Mouse (Mus musculus): ENCODE data around the gene Cldnd2. TPM values are rescaled to one million over a fixed set of nuclear protein-coding genes. Genes with fewer than 3 reads are reported as not detected.
"Not testable (repeated sequence)": the region's sequence is repeated elsewhere in the genome, so short reads cannot be mapped to it uniquely, and the experiment has no call there.

Gene Cldnd2
- not detected in 2 replicates for polyA plus RNA-seq (2016; fragmentation: Nextera tagmentation; extraction: Ambion mirVana)

DNA sequence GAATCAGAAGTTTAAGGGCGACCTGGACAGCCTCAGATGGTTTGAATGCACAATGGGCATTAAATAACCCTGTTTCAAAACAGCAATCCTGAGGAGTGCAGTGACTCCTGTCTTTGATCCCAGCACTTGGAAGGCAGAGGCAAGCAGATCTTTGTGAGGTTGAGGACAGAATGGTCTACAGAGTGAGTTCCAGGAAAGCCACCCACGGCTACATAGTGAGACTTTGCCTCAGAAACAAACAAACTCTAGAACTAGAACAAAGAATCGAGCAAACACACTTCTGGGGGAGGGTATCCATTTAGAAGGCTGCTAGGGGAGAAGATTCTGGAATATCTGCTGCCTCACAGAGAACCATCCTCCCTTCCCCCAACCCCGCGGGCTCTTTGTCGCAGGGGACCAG, at the start of gene Cldnd2:
TSS of gene Cldnd2 (plus strand) at position 301 of the 400 bp plus-strand sequence.
- Histone ChIP-seq H3K4me3 (no peak within 1 kb of the TSS), H3K9me3 (replicated peaks) (no peaks in the 10 kb centered on the region)

DNA sequence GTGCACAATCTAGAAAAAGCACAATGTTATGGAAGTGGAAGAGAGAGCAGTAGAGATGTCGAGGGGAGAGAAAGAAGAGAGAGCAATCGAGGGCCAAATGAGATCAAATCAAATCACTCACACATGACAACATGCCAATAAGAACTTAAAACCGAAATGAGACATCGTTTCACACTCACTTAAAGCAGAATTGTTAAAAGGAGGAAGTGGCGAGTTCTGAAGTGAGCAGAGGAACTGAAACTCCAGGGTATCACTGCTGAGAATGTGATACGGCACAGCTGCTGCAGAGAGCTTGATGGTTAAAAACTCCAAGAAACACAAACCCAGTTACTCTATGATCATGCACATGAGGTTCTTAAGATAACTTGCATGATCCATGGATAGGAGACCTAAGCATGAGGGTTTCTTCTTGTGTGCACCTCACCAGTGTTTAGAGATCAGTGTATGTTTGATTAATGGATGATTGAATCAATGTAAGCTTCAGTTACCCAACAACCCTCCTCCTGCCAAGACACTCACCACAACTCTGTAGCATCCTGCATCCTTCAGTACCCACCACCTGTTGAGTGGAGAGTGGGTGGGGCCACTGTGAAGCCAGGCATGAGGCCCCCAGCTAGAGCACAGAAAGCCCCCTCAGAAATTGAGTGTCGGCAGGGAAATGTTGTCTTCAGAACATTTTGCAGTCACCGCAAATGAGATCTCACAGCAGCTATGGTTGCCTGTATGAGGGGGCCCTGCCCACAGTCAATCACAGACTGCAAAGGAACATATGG, 48.0 kb upstream of the Cldnd2 start:
- H3K9me3 ChIP-seq (replicated peaks) = no peaks in the 10 kb centered on the region
- no peak overlapping the region for H3K27ac ChIP-seq
- no peaks in the 10 kb centered on the region for H3K27me3 ChIP-seq (ENCODE audit: low read depth, poor library complexity, severe bottlenecking)
- WGBS = 86% methylated on average over 8 of the region's 8 CpGs
- no peaks in the 10 kb centered on the region for H3K4me1 ChIP-seq
- no peaks in the 10 kb centered on the region for H3K36me3 ChIP-seq
- no peak overlapping the region for H3K4me3 ChIP-seq
- DNase-seq (ENCODE audit: low spot score) = no peak

More for the DNA sequence above, at the start of gene Cldnd2:
- no peaks in the 10 kb centered on the region for H3K27me3 ChIP-seq (ENCODE audit: low read depth, poor library complexity, severe bottlenecking)
- 85% methylated on average over 6 of the region's 6 CpGs for WGBS
- no peak for DNase-seq (ENCODE audit: low spot score)
- no peaks in the 10 kb centered on the region for H3K36me3 ChIP-seq
- no peak within 1 kb of the TSS for H3K27ac ChIP-seq
- peaks cover 16% of the 10 kb centered on the region for H3K4me1 ChIP-seq

DNA sequence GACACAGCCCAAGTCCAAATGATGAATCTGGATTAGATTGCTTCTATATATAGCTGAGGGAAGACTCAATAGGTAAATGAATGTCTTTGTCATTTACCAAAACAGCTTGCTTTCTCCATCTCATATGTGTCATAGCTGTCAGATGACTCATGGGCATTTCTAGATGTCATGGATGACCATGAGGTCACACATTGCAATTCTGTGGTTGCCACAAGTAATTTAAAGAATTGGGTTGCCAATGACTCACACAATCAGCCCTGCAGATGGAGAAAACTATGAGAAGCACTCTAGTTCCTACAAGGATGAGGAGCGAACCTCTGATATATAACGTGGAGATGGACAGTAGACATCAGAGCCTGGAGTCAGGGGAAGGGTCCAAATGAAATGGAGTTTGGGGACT, 41.1 kb upstream of the Cldnd2 start:
- 91% methylated on average over 2 of the region's 2 CpGs for WGBS

DNA sequence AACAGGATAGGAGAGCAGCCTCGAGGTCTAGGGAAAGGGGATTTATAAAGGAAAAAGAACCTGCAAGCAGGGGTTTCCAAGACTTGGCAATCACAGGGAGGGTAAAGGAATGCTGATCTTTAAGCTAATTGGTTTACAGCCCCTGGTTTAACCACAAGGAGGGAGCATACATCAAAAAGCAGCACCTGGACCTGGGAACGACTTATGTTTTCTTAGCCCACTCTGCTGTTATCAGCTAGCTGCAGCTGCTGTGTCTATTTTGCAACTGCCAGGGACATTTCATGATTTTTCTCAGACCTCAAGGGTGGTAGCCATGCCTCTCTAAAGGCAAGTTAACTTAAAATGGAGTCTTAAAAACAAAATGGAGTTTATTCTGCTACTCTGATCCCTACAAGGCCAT, 37.9 kb upstream of the Cldnd2 start:
- Histone ChIP-seq H3K4me3 (no peak overlapping the region), H3K36me3 (no peaks in the 10 kb centered on the region), H3K27ac (no peak overlapping the region), H3K4me1 (no peaks in the 10 kb centered on the region), H3K27me3 (ENCODE audit: low read depth, poor library complexity, severe bottlenecking) (no peaks in the 10 kb centered on the region), H3K9me3 (replicated peaks) (no peaks in the 10 kb centered on the region)
- WGBS = 39% methylated on average over 2 of the region's 2 CpGs
- no peak for DNase-seq (ENCODE audit: low spot score)

More for the DNA sequence above, 41.1 kb upstream of the Cldnd2 start:
- Histone ChIP-seq H3K4me3 (no peak overlapping the region), H3K27me3 (ENCODE audit: low read depth, poor library complexity, severe bottlenecking) (no peaks in the 10 kb centered on the region), H3K36me3 (no peaks in the 10 kb centered on the region), H3K4me1 (no peaks in the 10 kb centered on the region), H3K27ac (no peak overlapping the region), H3K9me3 (replicated peaks) (no peaks in the 10 kb centered on the region)
- no peak for DNase-seq (ENCODE audit: low spot score)

DNA sequence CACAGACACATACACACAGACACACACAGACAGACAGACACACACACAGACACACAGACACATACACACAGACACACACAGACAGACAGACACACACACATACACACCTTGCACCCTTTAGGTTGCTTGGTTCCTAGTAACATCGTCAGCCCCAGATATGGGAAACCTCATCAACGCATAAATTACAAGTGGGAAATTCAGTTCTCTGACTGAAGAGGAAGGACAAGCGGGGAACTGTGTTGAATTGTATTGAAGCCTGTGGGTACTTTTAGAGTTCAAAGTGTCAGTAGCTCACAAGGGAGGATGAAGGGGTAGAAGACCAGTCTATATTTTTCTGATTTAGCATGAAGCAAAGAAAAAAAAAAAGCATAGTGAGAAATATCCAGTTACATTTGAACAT, 33.0 kb upstream of the Cldnd2 start:
- 89% methylated on average over 3 of the region's 3 CpGs for WGBS
- H3K4me1 ChIP-seq = peaks cover 6% of the 10 kb centered on the region
- H3K27ac ChIP-seq = no peak overlapping the region
- no peaks in the 10 kb centered on the region for H3K9me3 ChIP-seq (replicated peaks)
- DNase-seq (ENCODE audit: low spot score) = no peak
- no peak overlapping the region for H3K4me3 ChIP-seq
- no peaks in the 10 kb centered on the region for H3K27me3 ChIP-seq (ENCODE audit: low read depth, poor library complexity, severe bottlenecking)
- no peaks in the 10 kb centered on the region for H3K36me3 ChIP-seq

DNA sequence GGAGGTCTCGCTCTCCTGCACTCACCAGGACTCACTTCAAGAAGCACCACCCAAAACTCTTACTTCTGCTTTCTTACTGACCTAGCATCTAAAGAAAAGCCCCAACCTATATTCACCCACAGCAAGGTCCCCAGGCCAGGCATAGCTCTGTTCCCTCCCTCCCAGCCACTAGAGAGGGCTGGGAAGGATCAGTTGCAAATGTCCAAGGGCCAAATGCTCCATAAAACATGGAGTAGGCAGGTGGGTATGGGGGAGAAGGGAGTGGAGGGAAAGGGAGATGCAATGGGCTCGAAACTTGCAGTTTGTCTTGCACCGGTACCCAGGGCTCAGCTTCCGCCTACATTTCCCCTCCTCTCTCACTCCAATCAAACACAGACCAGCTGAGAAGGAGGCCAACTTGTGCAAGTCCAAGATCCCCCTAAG, 32.4 kb upstream of the Cldnd2 start, which contains the start of gene Siglecg:
TSS of gene Siglecg (plus strand) at position 74 of the 423 bp plus-strand sequence.
- Histone ChIP-seq H3K27me3 (ENCODE audit: low read depth, poor library complexity, severe bottlenecking) (no peaks in the 10 kb centered on the region), H3K4me3 (no peak within 1 kb of the TSS), H3K36me3 (no peaks in the 10 kb centered on the region), H3K27ac (no peak within 1 kb of the TSS), H3K9me3 (replicated peaks) (no peaks in the 10 kb centered on the region), H3K4me1 (peaks cover 6% of the 10 kb centered on the region)
- DNase-seq (ENCODE audit: low spot score) = no peak
- WGBS = 81% methylated on average over 4 of the region's 4 CpGs

DNA sequence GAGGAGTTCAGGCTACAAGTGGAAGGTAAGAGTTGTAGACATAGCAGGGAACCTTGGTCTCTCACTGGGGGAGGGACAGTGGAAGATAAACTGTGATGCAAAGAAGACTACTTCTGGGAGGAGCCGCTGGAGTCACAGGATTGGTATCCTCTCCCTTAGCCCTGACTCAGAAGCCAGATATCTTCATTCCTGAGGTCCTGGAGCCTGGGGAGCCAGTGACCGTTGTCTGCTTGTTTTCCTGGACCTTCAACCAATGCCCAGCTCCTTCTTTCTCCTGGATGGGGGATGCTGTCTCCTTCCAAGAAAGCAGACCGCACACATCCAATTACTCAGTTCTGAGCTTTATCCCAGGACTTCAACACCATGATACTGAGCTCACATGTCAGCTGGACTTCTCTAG, 31.5 kb upstream of the Cldnd2 start:
- Histone ChIP-seq H3K9me3 (replicated peaks) (no peaks in the 10 kb centered on the region), H3K4me3 (no peak overlapping the region), H3K27me3 (ENCODE audit: low read depth, poor library complexity, severe bottlenecking) (no peaks in the 10 kb centered on the region), H3K36me3 (no peaks in the 10 kb centered on the region), H3K27ac (no peak overlapping the region), H3K4me1 (peaks cover 6% of the 10 kb centered on the region)
- WGBS = 86% methylated on average over 3 of the region's 3 CpGs
- no peak for DNase-seq (ENCODE audit: low spot score)

DNA sequence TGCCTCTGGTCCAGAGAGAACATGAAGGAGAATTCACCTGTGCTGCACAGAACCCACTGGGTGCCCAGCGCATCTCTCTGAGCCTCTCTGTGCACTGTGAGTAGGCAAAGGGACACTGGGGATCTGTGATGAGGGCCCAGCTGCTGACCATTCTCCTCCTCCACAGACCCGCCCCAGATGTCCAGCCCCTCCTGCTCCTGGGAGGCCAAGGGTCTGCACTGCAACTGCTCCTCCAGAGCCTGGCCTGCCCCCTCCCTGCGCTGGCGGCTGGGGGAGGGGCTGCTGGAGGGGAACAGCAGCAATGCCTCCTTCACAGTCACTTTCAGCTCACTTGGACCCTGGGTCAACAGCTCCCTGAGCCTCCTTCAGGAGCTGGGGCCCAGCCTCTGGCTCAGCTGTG, 28.9 kb upstream of the Cldnd2 start:
- H3K4me3 ChIP-seq; H3K9me3 ChIP-seq (replicated peaks); DNase-seq (ENCODE audit: low spot score); H3K36me3 ChIP-seq; H3K4me1 ChIP-seq; H3K27me3 ChIP-seq (ENCODE audit: low read depth, poor library complexity, severe bottlenecking): not testable (repeated sequence)
- H3K27ac ChIP-seq = peak overlapping the region; percentile 61; the same call in 1 of the 2 replicates
- 28% methylated on average over 4 of the region's 4 CpGs for WGBS

DNA sequence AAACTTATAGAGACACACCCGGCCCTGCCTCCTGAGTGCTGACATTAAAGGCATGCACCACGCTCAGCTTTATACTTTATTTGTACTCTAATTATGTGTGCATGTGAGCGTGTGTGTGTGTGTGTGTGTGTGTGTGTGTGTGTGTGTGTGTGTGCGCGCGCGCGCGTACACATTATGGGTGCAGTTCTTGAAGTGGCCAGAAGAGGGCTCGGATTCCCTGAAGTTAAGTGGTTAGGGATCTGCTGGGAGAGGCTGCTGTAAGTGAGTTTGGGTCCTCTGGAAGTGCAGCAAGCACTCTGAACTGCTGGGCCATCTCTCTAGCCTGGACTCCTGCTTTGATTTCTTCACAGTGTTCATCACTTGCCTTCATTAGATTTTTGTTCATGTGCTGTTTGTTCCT, 23.3 kb upstream of the Cldnd2 start:
- WGBS = 84% methylated on average over 10 of the region's 10 CpGs
- no peak for DNase-seq (ENCODE audit: low spot score)

DNA sequence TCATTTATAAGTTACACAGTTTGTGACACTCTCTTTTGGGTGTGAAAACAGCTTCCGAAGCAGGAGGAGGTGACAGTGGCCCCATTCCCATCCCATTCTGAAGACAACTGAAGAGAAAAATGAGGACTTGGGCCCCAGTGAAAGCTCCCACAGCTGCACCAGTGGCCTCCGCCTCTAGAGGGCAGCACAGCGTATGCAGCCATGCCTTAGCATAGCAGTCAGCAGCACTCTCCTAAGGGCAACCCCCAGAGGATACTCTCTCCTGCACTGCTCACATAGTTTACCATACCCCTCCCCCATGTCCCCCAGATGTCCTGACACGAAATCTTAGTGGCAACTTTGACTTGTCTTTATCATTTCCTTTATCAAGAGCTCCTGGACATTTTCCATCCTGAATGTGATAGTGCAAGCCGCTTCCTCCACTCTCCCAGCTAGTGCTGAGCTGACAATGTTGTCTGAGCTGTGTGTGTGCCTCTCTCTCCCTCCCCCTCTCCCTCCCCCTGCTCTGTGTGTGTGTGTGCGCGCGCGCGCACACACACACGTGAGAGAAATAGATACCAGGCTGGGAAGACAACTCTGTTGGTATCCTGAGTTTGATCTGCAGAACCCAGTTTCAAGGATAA, 17.5 kb upstream of the Cldnd2 start:
- Histone ChIP-seq H3K27ac (no peak overlapping the region), H3K36me3 (no peaks in the 10 kb centered on the region), H3K4me3 (no peak overlapping the region), H3K4me1 (no peaks in the 10 kb centered on the region; the same call in 1 of the 2 replicates), H3K27me3 (ENCODE audit: low read depth, poor library complexity, severe bottlenecking) (no peaks in the 10 kb centered on the region), H3K9me3 (replicated peaks) (no peaks in the 10 kb centered on the region)
- peak; percentile 85 for DNase-seq (ENCODE audit: low spot score)
- 16% methylated on average over 11 of the region's 11 CpGs for WGBS

More for the DNA sequence above, 23.3 kb upstream of the Cldnd2 start:
- H3K9me3 ChIP-seq (replicated peaks) = no peaks in the 10 kb centered on the region
- H3K27me3 ChIP-seq (ENCODE audit: low read depth, poor library complexity, severe bottlenecking) = no peaks in the 10 kb centered on the region
- no peak overlapping the region for H3K4me3 ChIP-seq
- no peak overlapping the region for H3K27ac ChIP-seq
- H3K4me1 ChIP-seq = no peaks in the 10 kb centered on the region
- no peaks in the 10 kb centered on the region for H3K36me3 ChIP-seq

DNA sequence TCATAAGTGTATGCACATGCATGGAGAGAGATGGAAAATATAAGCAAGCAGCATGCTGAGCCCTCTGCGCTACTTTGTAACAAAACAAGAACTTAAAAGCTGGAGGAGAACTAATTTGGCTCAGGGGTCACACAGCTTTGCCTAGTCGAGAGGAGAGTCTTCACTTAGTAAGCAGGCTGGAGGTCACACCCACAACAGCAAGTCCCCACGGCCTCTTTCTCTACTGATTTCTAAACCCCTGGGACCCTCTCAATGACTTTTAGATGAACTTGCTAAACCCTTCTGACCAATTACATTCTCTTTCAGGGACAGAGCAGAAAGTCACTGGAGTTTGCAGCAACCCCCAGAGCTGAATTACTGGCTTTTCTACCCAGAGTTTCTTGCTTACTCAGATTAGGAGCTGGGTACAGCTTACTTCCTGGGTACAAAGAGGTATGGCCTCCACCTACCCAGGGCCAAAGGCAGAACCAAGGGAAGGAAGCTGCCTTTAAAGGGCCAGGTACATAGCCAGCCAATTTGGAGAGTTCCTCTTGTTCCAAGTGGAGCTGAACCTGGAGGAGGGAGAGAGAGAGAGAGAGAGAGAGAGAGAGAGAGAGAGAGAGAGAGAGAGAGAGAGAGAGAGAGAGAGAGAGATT, 16.5 kb upstream of the Cldnd2 start:
- no peak overlapping the region for H3K4me3 ChIP-seq
- H3K27ac ChIP-seq = no peak overlapping the region
- H3K36me3 ChIP-seq = no peaks in the 10 kb centered on the region
- H3K4me1 ChIP-seq = no peaks in the 10 kb centered on the region; the same call in 1 of the 2 replicates
- 68% methylated on average over 3 of the region's 3 CpGs for WGBS
- no peaks in the 10 kb centered on the region for H3K9me3 ChIP-seq (replicated peaks)
- H3K27me3 ChIP-seq (ENCODE audit: low read depth, poor library complexity, severe bottlenecking) = no peaks in the 10 kb centered on the region
- no peak for DNase-seq (ENCODE audit: low spot score)

DNA sequence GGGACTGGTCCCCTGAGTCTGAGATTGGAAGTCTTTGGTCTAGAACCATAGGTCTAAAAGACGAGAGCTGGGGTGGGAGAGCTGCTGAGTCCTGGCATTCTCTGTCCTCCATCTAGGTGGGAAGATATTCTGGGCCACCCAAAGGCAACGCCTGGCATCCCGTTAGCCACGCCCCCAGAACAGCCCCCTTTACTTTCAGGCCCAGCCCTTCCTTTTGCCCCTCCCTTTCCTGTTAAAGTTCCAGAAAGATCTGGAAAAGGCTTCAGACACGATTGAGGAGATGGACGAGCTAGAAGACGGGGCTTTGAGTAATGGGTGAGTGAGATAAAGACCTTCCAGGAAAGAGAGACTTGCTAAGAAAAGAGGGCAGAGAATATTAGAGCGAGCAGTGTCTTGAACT, 13.2 kb upstream of the Cldnd2 start, which contains the start of gene Lim2:
TSS of gene Lim2 (plus strand) at position 265 of the 400 bp plus-strand sequence.
- Histone ChIP-seq H3K9me3 (replicated peaks) (no peaks in the 10 kb centered on the region), H3K27ac (no peak within 1 kb of the TSS), H3K4me1 (no peaks in the 10 kb centered on the region; the same call in 1 of the 2 replicates), H3K4me3 (no peak within 1 kb of the TSS), H3K36me3 (no peaks in the 10 kb centered on the region), H3K27me3 (ENCODE audit: low read depth, poor library complexity, severe bottlenecking) (no peaks in the 10 kb centered on the region)
- DNase-seq (ENCODE audit: low spot score) = no peak
- 90% methylated on average over 8 of the region's 8 CpGs for WGBS

DNA sequence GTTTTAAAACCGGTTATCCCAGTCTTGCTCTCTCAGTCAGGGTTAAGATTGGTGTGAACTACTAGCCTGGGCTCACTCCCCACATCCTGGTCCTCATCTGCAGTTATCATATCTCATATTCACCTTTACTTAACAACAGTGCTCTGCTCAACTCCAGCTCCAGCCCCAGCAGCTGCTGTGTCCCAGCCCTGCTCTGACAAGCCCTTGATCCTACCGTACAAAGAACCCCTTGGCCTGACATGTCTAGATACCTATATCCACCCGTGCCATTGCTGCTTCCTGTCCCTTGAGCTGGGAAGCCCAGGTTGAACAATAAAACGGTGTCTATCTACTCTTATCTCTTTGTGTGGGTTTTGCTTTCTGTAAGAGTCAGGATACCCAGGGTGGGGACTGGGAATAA, 11.1 kb upstream of the Cldnd2 start:
- no peaks in the 10 kb centered on the region for H3K36me3 ChIP-seq
- H3K9me3 ChIP-seq (replicated peaks) = no peaks in the 10 kb centered on the region
- DNase-seq (ENCODE audit: low spot score) = no peak
- H3K27ac ChIP-seq = no peak overlapping the region
- H3K4me1 ChIP-seq = no peaks in the 10 kb centered on the region
- H3K27me3 ChIP-seq (ENCODE audit: low read depth, poor library complexity, severe bottlenecking) = no peaks in the 10 kb centered on the region
- WGBS = 65% methylated on average over 4 of the region's 4 CpGs
- no peak overlapping the region for H3K4me3 ChIP-seq
